In genomic region chr9:71990376-71990775, GRCm38 (mm10) we compare ENCODE assay signal across 23 mouse cellular contexts.
"Had no signal": no experiment of that assay in that cellular context is flagged by ENCODE, and none has a peak within 500 bp of the region (broad histone marks: within the 10 kb centered on the region; RNA-seq: fewer than 3 reads in every experiment).

No protein-coding gene starts in this region.

- H3K27me3 ChIP-seq: limb, embryonic 13.5 days; liver, embryonic 12.5 days; liver, embryonic 15.5 days; lung, embryonic 15.5 days; megakaryocyte, embryonic 14.5 days; midbrain, embryonic 13.5 days had no signal

- DNase-seq: kidney, postnatal 25 days; layer of hippocampus, adult 9-11 months; liver; lung, adult 18-20 months; lung, postnatal 10 days; lung, postnatal 36 days; right cerebral cortex, adult 18-20 months; right cerebral cortex, postnatal 14 days; right cerebral cortex, postnatal 4 days; thymus, adult 18-20 months; thymus, postnatal 14 days; thymus, postnatal 4 days had no signal

- H3K27ac ChIP-seq: limb, embryonic 10.5 days; limb, embryonic 13.5 days; liver, embryonic 12.5 days; liver, embryonic 15.5 days; midbrain, embryonic 10.5 days; midbrain, embryonic 13.5 days had no signal

- ATAC-seq: intestine, postnatal 0 days; liver, embryonic 12.5 days; midbrain, embryonic 13.5 days; midbrain, embryonic 16.5 days had no signal

- H3K9ac ChIP-seq: limb, embryonic 13.5 days; liver, embryonic 12.5 days; liver, embryonic 15.5 days; lung, embryonic 15.5 days; midbrain, embryonic 13.5 days had no signal

- H3K4me2 ChIP-seq: limb, embryonic 13.5 days; liver, embryonic 12.5 days; liver, embryonic 15.5 days; lung, embryonic 15.5 days; midbrain, embryonic 13.5 days had no signal

- H3K36me3 ChIP-seq: limb, embryonic 13.5 days; liver, embryonic 12.5 days; liver, embryonic 15.5 days; lung, embryonic 15.5 days; midbrain, embryonic 13.5 days had no signal

- H3K4me1 ChIP-seq: limb, embryonic 13.5 days; liver, embryonic 12.5 days; liver, embryonic 15.5 days had no signal

- H3K4me3 ChIP-seq: limb, embryonic 10.5 days; limb, embryonic 13.5 days; liver, embryonic 12.5 days; liver, embryonic 15.5 days; lung, embryonic 15.5 days; megakaryocyte, embryonic 14.5 days; midbrain, embryonic 10.5 days; midbrain, embryonic 13.5 days; myocyte had no signal

- H3K9me3 ChIP-seq: limb, embryonic 10.5 days; limb, embryonic 13.5 days; liver, embryonic 12.5 days; liver, embryonic 15.5 days; lung, embryonic 15.5 days; megakaryocyte, embryonic 14.5 days; midbrain, embryonic 10.5 days; midbrain, embryonic 13.5 days had no signal
